Mouse (Mus musculus) kidney, adult 11 months (tissue): ENCODE data around the gene Bcl2l14.

Experiments
- DNase-seq: peaks from one replicate; pipeline ENCODE4 v3.0.0; 2022

The Bcl2l14 gene

DNA sequence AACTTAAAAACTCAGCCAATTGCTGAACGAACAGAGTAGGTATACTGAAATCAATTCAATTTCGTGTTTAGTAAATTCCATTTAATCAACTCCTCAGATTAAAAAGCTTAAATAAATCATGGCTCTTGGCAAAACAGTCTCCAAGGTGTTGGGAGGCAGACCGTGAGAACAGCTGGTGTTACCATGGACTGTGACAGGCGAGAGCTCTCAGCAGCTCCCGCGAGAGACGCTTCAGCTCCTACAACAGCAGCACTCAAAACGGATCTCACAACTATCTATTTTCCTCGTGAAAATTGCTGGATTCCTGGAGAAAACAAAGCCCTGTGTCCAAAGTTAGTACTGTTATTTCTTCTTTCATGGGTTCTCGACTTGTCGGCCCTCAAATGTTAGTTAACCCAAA is 53.8 kb downstream of the Bcl2l14 start:
- DNase-seq: no peak

DNA sequence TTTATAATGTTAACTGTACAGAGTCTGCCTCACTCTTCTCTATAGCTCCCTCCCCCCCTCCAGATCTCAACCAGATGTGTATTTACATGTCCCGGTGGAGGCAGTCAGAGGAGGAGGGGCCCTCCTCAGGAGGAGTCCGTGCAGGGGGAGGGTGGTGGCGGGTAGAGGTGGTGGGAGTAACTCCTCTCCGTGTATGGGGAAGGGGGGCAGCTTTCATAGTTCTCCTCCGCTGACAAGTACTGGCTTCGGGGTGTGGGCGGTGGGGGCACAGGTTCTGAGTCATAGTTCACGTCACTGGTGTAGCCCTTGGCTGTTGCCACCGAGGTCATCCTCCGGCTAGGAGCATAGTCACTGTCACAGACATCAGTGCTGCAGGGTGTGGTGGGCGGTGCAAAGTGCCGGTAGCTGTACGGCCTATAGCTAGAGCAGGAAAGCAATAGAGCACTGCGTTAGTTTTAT is 54.6 kb downstream of the Bcl2l14 start:
- no peak for DNase-seq

- no peak for DNase-seq
Observed at GRCm38 (mm10) chr6:134454093-134454492, 58.0 kb downstream of the Bcl2l14 start.

GRCm38 (mm10) chr6:134458376-134458775 is 62.3 kb downstream of the Bcl2l14 start:
- no peak for DNase-seq

DNA sequence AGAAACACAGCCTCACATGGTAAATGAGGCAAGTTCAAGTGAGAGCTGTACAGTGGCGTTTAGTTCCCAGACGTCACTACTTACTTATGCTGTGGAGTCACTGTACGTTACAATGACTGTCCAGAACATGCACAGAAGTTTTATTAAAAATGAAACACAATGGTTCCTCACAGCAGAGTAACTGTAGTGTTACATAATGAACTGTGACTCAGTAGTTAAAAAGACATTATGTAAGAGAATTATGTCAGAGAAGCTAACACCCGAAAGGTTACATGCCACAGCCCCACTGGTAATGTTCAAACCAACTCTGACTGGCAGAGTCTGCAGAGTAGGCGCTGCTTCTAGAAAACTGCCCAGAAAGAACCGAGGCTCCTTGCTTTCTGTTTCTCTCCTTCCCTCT is 65.1 kb downstream of the Bcl2l14 start:
- no peak for DNase-seq

DNA sequence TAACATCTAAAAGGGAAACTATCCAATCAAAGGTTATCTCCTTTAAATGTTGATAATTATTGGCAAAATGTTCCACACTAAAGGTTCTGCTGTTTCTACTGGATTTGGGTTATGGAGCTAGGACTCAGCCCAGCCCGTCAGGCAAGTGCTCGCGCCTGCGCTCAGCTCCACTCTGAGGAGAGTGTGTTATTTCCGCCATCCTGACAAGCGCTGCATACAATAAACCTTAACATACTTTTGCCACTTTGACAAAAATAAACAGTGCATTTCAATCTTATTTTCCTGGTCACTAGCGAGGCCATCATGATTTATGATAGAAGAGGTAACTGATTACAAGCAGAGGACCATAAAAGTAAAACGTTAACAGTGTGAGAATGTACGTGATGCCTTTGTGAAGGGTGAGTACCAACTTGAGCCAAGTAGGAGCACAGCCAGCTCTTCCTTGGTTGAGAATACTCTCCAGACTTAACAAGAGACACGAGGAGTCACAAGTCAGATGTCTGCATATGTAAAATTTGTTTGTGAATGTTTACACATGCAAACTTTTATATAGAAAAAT is 70.6 kb downstream of the Bcl2l14 start:
- no peak for DNase-seq

DNA sequence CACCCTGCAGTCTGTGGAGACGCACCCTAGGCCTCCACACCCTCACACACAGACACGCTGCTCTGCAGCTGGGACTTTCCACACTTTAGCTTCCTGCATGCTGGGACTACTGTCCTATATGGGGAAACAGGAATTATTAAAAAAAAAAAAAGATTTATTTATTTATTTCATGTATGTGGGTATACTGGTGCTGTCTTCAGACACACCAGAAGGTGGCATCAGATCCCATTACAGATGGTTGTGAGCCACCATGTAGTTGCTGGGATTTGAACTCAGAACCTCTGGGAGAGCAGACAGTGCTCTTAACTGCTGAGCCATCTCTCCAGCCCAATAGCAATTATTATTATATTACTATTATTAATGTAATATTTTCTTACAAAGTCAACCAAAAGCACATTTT is 73.2 kb downstream of the Bcl2l14 start:
- DNase-seq: no peak

GRCm38 (mm10) chr6:134470857-134471256 is 74.7 kb downstream of the Bcl2l14 start:
- no peak for DNase-seq

GRCm38 (mm10) chr6:134473143-134473561 is 77.0 kb downstream of the Bcl2l14 start:
- peak; percentile 42 for DNase-seq

- no peak for DNase-seq
Observed at GRCm38 (mm10) chr6:134479481-134479880, 83.4 kb downstream of the Bcl2l14 start.

GRCm38 (mm10) chr6:134486318-134486717 is 90.2 kb downstream of the Bcl2l14 start:
- no peak for DNase-seq
